Mouse (Mus musculus): Measurements from ENCODE around the gene Gm49392. TPM values are rescaled to one million over a fixed set of nuclear protein-coding genes. Genes with fewer than 3 reads are reported as not detected.

Gm49392 gene
- polyA plus RNA-seq, 1 experiment = 0.08 TPM

DNA sequence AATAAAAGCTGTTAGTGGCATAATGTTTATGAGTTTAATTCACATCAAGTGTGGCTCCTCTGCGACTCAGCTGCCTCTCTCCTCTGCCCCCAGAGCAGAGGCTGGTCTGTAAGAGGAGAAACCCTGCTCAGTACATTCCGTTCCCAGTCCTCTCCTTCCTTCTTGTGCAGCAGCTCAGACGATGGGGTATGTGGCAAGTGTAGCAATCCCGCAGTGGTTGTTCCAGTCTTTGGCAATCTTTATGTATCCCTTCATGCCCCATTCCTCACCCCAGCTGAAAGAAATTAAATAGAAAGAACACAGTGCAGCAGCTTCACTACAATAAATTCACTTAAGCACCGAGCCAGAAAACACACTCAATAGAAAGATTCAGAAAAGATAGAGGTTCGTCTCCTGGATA, 54.0 kb downstream of the Gm49392 start:
- Histone ChIP-seq H3ac (ENCODE audit: control insufficient read depth, insufficient read length, low read depth) (no peak overlapping the region), H3K36me3 (ENCODE audit: control insufficient read depth, insufficient read depth) (no peaks in the 10 kb centered on the region), H3K4me3 (ENCODE audit: insufficient read depth, poor library complexity, severe bottlenecking) (no peak overlapping the region), H3K79me3 (ENCODE audit: low read depth) (no peaks in the 10 kb centered on the region), H3K27me3 (ENCODE audit: control insufficient read depth, insufficient read depth, insufficient read length) (no peaks in the 10 kb centered on the region), H3K79me2 (ENCODE audit: control insufficient read depth, insufficient read depth) (no peaks in the 10 kb centered on the region)
- TF ChIP-seq USF1 (IDR thresholded peaks at IDR 0.05; ENCODE audit: low read depth) (no peak), CEBPB (IDR thresholded peaks at IDR 0.05; ENCODE audit: low read depth) (no peak)

DNA sequence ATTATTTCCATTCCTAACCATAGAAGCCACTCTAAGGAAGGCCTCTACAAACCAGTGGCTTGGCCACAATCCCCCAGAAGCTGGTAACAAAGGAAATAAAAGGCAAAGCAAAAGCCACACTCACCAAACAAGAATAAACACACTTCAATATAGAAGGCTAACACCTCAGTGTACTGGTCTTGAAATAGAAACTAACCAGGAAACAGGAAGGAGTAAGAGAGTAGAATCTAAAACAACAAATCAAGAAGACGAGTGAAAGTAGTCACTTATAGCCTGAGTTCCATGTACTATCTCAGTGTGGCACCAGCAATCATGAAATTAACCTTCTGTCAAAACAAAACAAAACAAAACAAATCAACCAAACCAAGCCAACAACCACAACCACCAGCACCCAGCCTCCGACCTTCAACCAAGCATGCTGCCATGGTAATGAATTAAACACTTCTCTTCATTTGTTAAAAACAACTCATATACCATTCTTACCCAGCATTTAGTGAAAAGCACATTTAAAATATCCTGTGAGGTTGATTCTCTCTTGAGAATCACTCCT, 57.3 kb downstream of the Gm49392 start:
- Histone ChIP-seq H3K27me3 (ENCODE audit: control insufficient read depth, insufficient read depth, insufficient read length) (no peaks in the 10 kb centered on the region), H3K79me3 (ENCODE audit: low read depth) (no peaks in the 10 kb centered on the region), H3K79me2 (ENCODE audit: control insufficient read depth, insufficient read depth) (no peaks in the 10 kb centered on the region), H3K36me3 (ENCODE audit: control insufficient read depth, insufficient read depth) (no peaks in the 10 kb centered on the region), H3ac (ENCODE audit: control insufficient read depth, insufficient read length, low read depth) (no peak overlapping the region), H3K4me3 (ENCODE audit: insufficient read depth, poor library complexity, severe bottlenecking) (no peak overlapping the region)
- TF ChIP-seq CTCF (IDR thresholded peaks at IDR 0.05; ENCODE audit: control insufficient read depth, insufficient read depth, insufficient read length) (no peak), MYOD1 (IDR thresholded peaks at IDR 0.05; ENCODE audit: control insufficient read depth, insufficient read length, low read depth) (no peak), FOSL1 (IDR thresholded peaks at IDR 0.05; ENCODE audit: insufficient read depth, low read length, poor library complexity, severe bottlenecking) (no peak), MAX (IDR thresholded peaks at IDR 0.05) (no peak), MYOG (IDR thresholded peaks at IDR 0.05; ENCODE audit: control insufficient read depth, extremely low read depth, insufficient read length) (no peak), CEBPB (IDR thresholded peaks at IDR 0.05; ENCODE audit: low read depth) (no peak), USF1 (IDR thresholded peaks at IDR 0.05; ENCODE audit: low read depth) (no peak)

DNA sequence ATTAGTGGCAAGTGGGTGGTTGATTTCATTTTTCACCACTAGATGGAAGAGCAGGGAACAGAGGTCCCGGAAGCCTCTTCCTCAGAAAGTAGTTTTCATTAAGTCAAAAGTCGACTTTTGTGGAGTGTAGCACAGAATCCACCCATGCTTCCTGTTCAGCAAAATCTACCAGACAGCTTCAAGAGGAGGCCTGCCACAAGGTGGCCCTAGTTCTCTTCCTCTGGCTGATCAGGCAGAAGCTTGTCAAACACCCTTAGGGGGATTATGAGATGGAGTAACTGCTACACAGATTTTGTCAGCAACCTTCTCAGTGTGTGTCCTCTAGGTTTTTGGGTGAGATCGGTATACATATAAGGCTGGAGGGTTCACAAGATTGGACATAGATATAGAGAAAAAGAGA, 70.6 kb downstream of the Gm49392 start:
- Histone ChIP-seq H3K36me3 (ENCODE audit: control insufficient read depth, insufficient read depth) (no peaks in the 10 kb centered on the region), H3K27me3 (ENCODE audit: control insufficient read depth, insufficient read depth, insufficient read length) (no peaks in the 10 kb centered on the region), H3K79me3 (ENCODE audit: low read depth) (no peaks in the 10 kb centered on the region), H3K4me3 (ENCODE audit: insufficient read depth, poor library complexity, severe bottlenecking) (no peak overlapping the region), H3ac (ENCODE audit: control insufficient read depth, insufficient read length, low read depth) (no peak overlapping the region), H3K79me2 (ENCODE audit: control insufficient read depth, insufficient read depth) (no peaks in the 10 kb centered on the region)
- no peak for TF ChIP-seq MAX (IDR thresholded peaks at IDR 0.05)
- no peak for TF ChIP-seq USF1 (IDR thresholded peaks at IDR 0.05; ENCODE audit: low read depth)
- no peak for TF ChIP-seq MYOD1 (IDR thresholded peaks at IDR 0.05; ENCODE audit: control insufficient read depth, insufficient read length, low read depth)
- TF ChIP-seq CTCF (IDR thresholded peaks at IDR 0.05; ENCODE audit: control insufficient read depth, insufficient read depth, insufficient read length) = no peak
- no peak for TF ChIP-seq MYOG (IDR thresholded peaks at IDR 0.05; ENCODE audit: control insufficient read depth, extremely low read depth, insufficient read length)
- TF ChIP-seq FOSL1 (IDR thresholded peaks at IDR 0.05; ENCODE audit: insufficient read depth, low read length, poor library complexity, severe bottlenecking) = no peak
- TF ChIP-seq CEBPB (IDR thresholded peaks at IDR 0.05; ENCODE audit: low read depth) = no peak

DNA sequence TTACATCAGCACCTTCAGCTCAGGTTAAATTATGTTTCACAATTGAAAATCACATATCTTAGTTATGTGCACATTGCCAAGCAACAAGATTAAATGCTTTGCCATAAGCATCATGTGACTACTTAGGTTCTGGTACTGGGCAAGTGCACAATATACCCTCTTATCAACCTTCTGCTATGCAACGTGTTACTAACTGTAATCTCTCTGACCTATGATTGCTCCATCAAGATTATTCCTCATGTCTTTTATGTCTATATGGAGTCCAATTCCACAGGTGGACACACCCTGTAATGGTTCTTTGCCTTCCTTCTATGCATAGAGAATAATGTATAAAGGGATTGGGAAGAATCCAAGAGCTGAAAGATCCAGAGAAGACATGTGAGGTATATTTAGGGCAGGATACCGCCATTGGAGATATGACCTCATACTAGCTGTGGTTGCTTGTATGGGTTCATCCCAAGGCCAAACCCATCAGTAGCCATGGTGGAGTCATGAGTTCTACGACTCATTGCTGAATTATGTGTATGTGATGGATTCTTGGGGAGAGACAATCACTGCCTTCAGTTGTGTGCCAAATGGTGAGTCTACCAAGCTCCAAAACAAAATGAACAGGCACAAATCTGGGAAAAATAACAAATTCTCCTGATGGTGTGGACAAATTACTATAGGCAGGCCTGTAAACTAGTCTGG, 76.1 kb downstream of the Gm49392 start:
- Histone ChIP-seq H3K4me3 (ENCODE audit: insufficient read depth, poor library complexity, severe bottlenecking) (no peak overlapping the region), H3K36me3 (ENCODE audit: control insufficient read depth, insufficient read depth) (no peaks in the 10 kb centered on the region), H3ac (ENCODE audit: control insufficient read depth, insufficient read length, low read depth) (no peak overlapping the region), H3K79me3 (ENCODE audit: low read depth) (no peaks in the 10 kb centered on the region), H3K79me2 (ENCODE audit: control insufficient read depth, insufficient read depth) (no peaks in the 10 kb centered on the region), H3K27me3 (ENCODE audit: control insufficient read depth, insufficient read depth, insufficient read length) (no peaks in the 10 kb centered on the region)
- TF ChIP-seq MYOG (IDR thresholded peaks at IDR 0.05; ENCODE audit: control insufficient read depth, extremely low read depth, insufficient read length) (no peak), USF1 (IDR thresholded peaks at IDR 0.05; ENCODE audit: low read depth) (no peak), FOSL1 (IDR thresholded peaks at IDR 0.05; ENCODE audit: insufficient read depth, low read length, poor library complexity, severe bottlenecking) (no peak), CTCF (IDR thresholded peaks at IDR 0.05; ENCODE audit: control insufficient read depth, insufficient read depth, insufficient read length) (no peak), MAX (IDR thresholded peaks at IDR 0.05) (no peak), CEBPB (IDR thresholded peaks at IDR 0.05; ENCODE audit: low read depth) (no peak), MYOD1 (IDR thresholded peaks at IDR 0.05; ENCODE audit: control insufficient read depth, insufficient read length, low read depth) (no peak)

DNA sequence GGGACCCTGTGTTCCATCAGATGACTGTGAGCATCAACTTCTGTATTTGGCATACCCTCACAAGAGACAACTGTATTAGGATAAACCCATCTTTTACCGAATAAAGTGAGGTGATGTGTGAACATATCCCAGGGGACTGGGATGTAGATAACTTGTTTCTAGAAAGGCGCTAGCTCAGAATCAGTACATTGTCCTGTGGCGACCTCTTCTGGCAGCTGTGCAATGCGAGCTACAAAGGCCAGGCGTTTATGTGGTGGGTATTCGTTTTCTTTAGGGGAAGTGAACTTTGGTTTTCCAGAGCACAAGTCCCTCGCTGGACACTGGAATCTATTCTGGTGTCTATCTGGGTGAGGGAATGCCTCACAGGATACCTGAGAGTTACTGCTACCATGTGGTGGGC, 77.2 kb downstream of the Gm49392 start:
- Histone ChIP-seq H3K79me2 (ENCODE audit: control insufficient read depth, insufficient read depth) (no peaks in the 10 kb centered on the region), H3ac (ENCODE audit: control insufficient read depth, insufficient read length, low read depth) (no peak overlapping the region), H3K4me3 (ENCODE audit: insufficient read depth, poor library complexity, severe bottlenecking) (no peak overlapping the region), H3K79me3 (ENCODE audit: low read depth) (no peaks in the 10 kb centered on the region), H3K36me3 (ENCODE audit: control insufficient read depth, insufficient read depth) (no peaks in the 10 kb centered on the region), H3K27me3 (ENCODE audit: control insufficient read depth, insufficient read depth, insufficient read length) (no peaks in the 10 kb centered on the region)
- TF ChIP-seq CTCF (IDR thresholded peaks at IDR 0.05; ENCODE audit: control insufficient read depth, insufficient read depth, insufficient read length) (no peak), MAX (IDR thresholded peaks at IDR 0.05) (no peak), CEBPB (IDR thresholded peaks at IDR 0.05; ENCODE audit: low read depth) (no peak), MYOD1 (IDR thresholded peaks at IDR 0.05; ENCODE audit: control insufficient read depth, insufficient read length, low read depth) (no peak), FOSL1 (IDR thresholded peaks at IDR 0.05; ENCODE audit: insufficient read depth, low read length, poor library complexity, severe bottlenecking) (no peak), MYOG (IDR thresholded peaks at IDR 0.05; ENCODE audit: control insufficient read depth, extremely low read depth, insufficient read length) (no peak), USF1 (IDR thresholded peaks at IDR 0.05; ENCODE audit: low read depth) (no peak)

DNA sequence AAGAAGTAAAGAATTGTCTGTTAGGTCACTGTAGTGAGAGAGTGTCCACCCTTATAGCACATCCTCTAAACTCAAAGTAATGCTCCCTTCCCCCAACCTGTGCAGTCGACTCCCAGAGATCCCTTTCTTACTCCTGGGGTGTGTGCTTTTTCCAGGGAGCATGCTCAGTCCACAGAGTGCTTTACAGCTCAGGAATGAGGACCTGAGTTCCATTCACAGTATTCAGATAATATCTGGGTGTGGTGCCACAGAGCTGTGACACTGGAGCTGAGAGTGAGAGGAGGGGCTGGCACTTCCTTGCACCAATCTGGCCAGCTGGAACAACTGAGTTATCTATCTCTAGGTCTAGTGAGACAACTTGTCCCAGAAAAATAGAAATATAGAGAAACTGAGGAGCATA, 83.0 kb downstream of the Gm49392 start:
- Histone ChIP-seq H3K4me3 (ENCODE audit: insufficient read depth, poor library complexity, severe bottlenecking) (no peak overlapping the region), H3K36me3 (ENCODE audit: control insufficient read depth, insufficient read depth) (no peaks in the 10 kb centered on the region), H3ac (ENCODE audit: control insufficient read depth, insufficient read length, low read depth) (no peak overlapping the region), H3K79me2 (ENCODE audit: control insufficient read depth, insufficient read depth) (no peaks in the 10 kb centered on the region), H3K79me3 (ENCODE audit: low read depth) (no peaks in the 10 kb centered on the region), H3K27me3 (ENCODE audit: control insufficient read depth, insufficient read depth, insufficient read length) (no peaks in the 10 kb centered on the region)
- TF ChIP-seq MYOG (IDR thresholded peaks at IDR 0.05; ENCODE audit: control insufficient read depth, extremely low read depth, insufficient read length) (no peak), MAX (IDR thresholded peaks at IDR 0.05) (no peak), CEBPB (IDR thresholded peaks at IDR 0.05; ENCODE audit: low read depth) (no peak)
